13 mouse cellular contexts compared by ENCODE assay signal in genomic region chr9:44175957-44176356, GRCm38 (mm10). TPM values are rescaled to one million over a fixed set of nuclear protein-coding genes. Genes with fewer than 3 reads are reported as not detected.
DNase-seq lines count a peak whose midpoint lies in the region; ATAC-seq lines count a peak whose summit lies in the region.
"Had no signal": no experiment of that assay in that cellular context is flagged by ENCODE, and none has a peak within 500 bp of the region (broad histone marks: within the 10 kb centered on the region; RNA-seq: fewer than 3 reads in every experiment).

No protein-coding gene starts in this region.

- no peak for DNase-seq in heart, postnatal 14 days
- DNase-seq in left cerebral cortex, postnatal 25 days (ENCODE audit: low spot score in 2 of 2) = no peak
- no peak for DNase-seq in cerebellum, adult 8-10 months
- DNase-seq: adrenal gland, postnatal 25 days; thymus, adult 2 months had no signal

- intact Hi-C loops in heart, postnatal 14 days (cut with DNase I) = no loop called here
- intact Hi-C loops in left cerebral cortex, postnatal 25 days (cut with DNase I) = no loop called here

- ATAC-seq in heart, embryonic 12.5 days (ENCODE audit: insufficient number of reproducible peaks, low FRiP score) = no peak
- no peak for ATAC-seq in megakaryocyte, adult 5-6 weeks (ENCODE audit: poor library complexity, severe bottlenecking)
- ATAC-seq in intestine, embryonic 15.5 days = peak; percentile 23; the same call in 1 of the 2 replicates
- no peak for ATAC-seq in stomach, embryonic 16.5 days (ENCODE audit: insufficient read depth, low FRiP score)
- ATAC-seq: forebrain, embryonic 14.5 days had no signal

- H3K36me3 ChIP-seq in heart, embryonic 12.5 days = peaks cover 40% of the 10 kb centered on the region
- peaks cover 65% of the 10 kb centered on the region for H3K36me3 ChIP-seq in megakaryocyte, embryonic 14.5 days (replicated peaks; ENCODE audit: low read length)
- H3K36me3 ChIP-seq in intestine, embryonic 15.5 days = peaks cover 14% of the 10 kb centered on the region; the same call in 1 of the 2 replicates
- H3K36me3 ChIP-seq in stomach, embryonic 16.5 days (ENCODE audit: control insufficient read depth, insufficient read depth, low read length) = peaks cover 7% of the 10 kb centered on the region

- no peaks in the 10 kb centered on the region for H3K9me3 ChIP-seq in heart, embryonic 12.5 days (replicated peaks)
- H3K9me3 ChIP-seq in megakaryocyte, embryonic 14.5 days = no peaks in the 10 kb centered on the region
- no peaks in the 10 kb centered on the region for H3K9me3 ChIP-seq in intestine, embryonic 15.5 days
- 0 out of 2 replicates have a peak, but pooled peaks cover 5% of the 10 kb centered on the region for H3K9me3 ChIP-seq in stomach, embryonic 16.5 days (replicated peaks; ENCODE audit: control insufficient read depth, low read length)
- H3K9me3 ChIP-seq: hindbrain, embryonic 15.5 days had no signal

- peak overlapping the region; percentile 57 for H3K4me2 ChIP-seq in heart, embryonic 12.5 days
- H3K4me2 ChIP-seq in intestine, embryonic 15.5 days (replicated peaks) = peak overlapping the region; percentile 39
- H3K4me2 ChIP-seq in stomach, embryonic 16.5 days (ENCODE audit: low read depth, low read length) = no peak overlapping the region
- H3K4me2 ChIP-seq: hindbrain, embryonic 15.5 days had no signal

- 58% methylated on average over 1 of the region's 1 CpGs for WGBS in heart, embryonic 12.5 days
- 66% methylated on average over 1 of the region's 1 CpGs for WGBS in intestine, embryonic 15.5 days
- WGBS in stomach, embryonic 16.5 days = 51% methylated on average over 1 of the region's 1 CpGs

- H3K27ac ChIP-seq in heart, embryonic 12.5 days (ENCODE audit: poor library complexity, severe bottlenecking) = peak overlapping the region; percentile 87
- H3K27ac ChIP-seq in intestine, embryonic 15.5 days = peak overlapping the region; percentile 68
- H3K27ac ChIP-seq in stomach, embryonic 16.5 days (ENCODE audit: low read length) = peak overlapping the region; percentile 25; the same call in 1 of the 2 replicates
- H3K27ac ChIP-seq: hindbrain, embryonic 15.5 days; limb, embryonic 10.5 days had no signal

- no peak overlapping the region for H3K4me3 ChIP-seq in heart, embryonic 12.5 days
- peak overlapping the region; percentile 83 for H3K4me3 ChIP-seq in megakaryocyte, embryonic 14.5 days (replicated peaks)
- no peak overlapping the region for H3K4me3 ChIP-seq in intestine, embryonic 15.5 days (replicated peaks)
- H3K4me3 ChIP-seq in stomach, embryonic 16.5 days (replicated peaks; ENCODE audit: low read length) = no peak overlapping the region
- H3K4me3 ChIP-seq: hindbrain, embryonic 15.5 days; limb, embryonic 10.5 days had no signal

- H3K4me1 ChIP-seq in heart, embryonic 12.5 days (replicated peaks) = peaks cover 36% of the 10 kb centered on the region
- peaks cover 80% of the 10 kb centered on the region for H3K4me1 ChIP-seq in megakaryocyte, embryonic 14.5 days
- peaks cover 10% of the 10 kb centered on the region; the same call in 1 of the 2 replicates for H3K4me1 ChIP-seq in intestine, embryonic 15.5 days (replicated peaks)
- H3K4me1 ChIP-seq in stomach, embryonic 16.5 days (ENCODE audit: control insufficient read depth, insufficient read depth, low read length) = peaks cover 3% of the 10 kb centered on the region; the same call in 1 of the 2 replicates
- H3K4me1 ChIP-seq: hindbrain, embryonic 15.5 days; limb, embryonic 10.5 days had no signal

- no peak overlapping the region for H3K9ac ChIP-seq in heart, embryonic 12.5 days
- H3K9ac ChIP-seq in intestine, embryonic 15.5 days = no peak overlapping the region
- H3K9ac ChIP-seq in stomach, embryonic 16.5 days (ENCODE audit: low read length) = no peak overlapping the region
- H3K9ac ChIP-seq: hindbrain, embryonic 15.5 days had no signal

- H3K27me3 ChIP-seq in heart, embryonic 12.5 days (replicated peaks) = no peaks in the 10 kb centered on the region
- H3K27me3 ChIP-seq in megakaryocyte, embryonic 14.5 days (replicated peaks) = no peaks in the 10 kb centered on the region
- H3K27me3 ChIP-seq in intestine, embryonic 15.5 days (replicated peaks) = no peaks in the 10 kb centered on the region
- no peaks in the 10 kb centered on the region for H3K27me3 ChIP-seq in stomach, embryonic 16.5 days (ENCODE audit: control insufficient read depth, insufficient read depth, low read length)
- H3K27me3 ChIP-seq: hindbrain, embryonic 15.5 days had no signal

RNA-seq across cellular contexts. Expression of gene Mcam, which starts 41.7 kb away (rescaled TPM):
- 129 and 130 TPM in 2 replicates for polyA plus RNA-seq in heart, embryonic 12.5 days (2016; fragmentation: Nextera tagmentation; extraction: Ambion mirVana)
- total RNA-seq in heart, postnatal 14 days (2021) = 10 to 100 TPM; 81.2 to 82.3 TPM
- not detected in 2 replicates for polyA plus RNA-seq in megakaryocyte, embryonic 14.5 days (2012; ENCODE audit: insufficient read depth, low replicate concordance)
- 1.6 TPM in 2 replicates for total RNA-seq in megakaryocyte, adult 5-6 weeks (2015)
- total RNA-seq in megakaryocyte, adult 5-6 weeks (2017) = 3.2 and 5.8 TPM in 2 replicates
- polyA plus RNA-seq in intestine, embryonic 15.5 days (2015; fragmentation: Nextera tagmentation; extraction: Ambion mirVana) = 40.0 and 43.5 TPM in 2 replicates
- 53.6 and 56.9 TPM in 2 replicates for polyA plus RNA-seq in stomach, embryonic 16.5 days (2015; fragmentation: Nextera tagmentation; extraction: Ambion mirVana)
- 10 to 100 TPM; 13.2 to 14.8 TPM for total RNA-seq in left cerebral cortex, postnatal 25 days (2021)

RNA-seq across cellular contexts. Expression of gene Cbl, which starts 57.9 kb away (rescaled TPM):
- polyA plus RNA-seq in heart, embryonic 12.5 days (2016; fragmentation: Nextera tagmentation; extraction: Ambion mirVana) = 18.3 and 20.0 TPM in 2 replicates
- 10 to 100 TPM; 26.4 to 31.2 TPM for total RNA-seq in heart, postnatal 14 days (2021)
- polyA plus RNA-seq in megakaryocyte, embryonic 14.5 days (2012; ENCODE audit: insufficient read depth, low replicate concordance) = 2.4 and 3.9 TPM in 2 replicates
- total RNA-seq in megakaryocyte, adult 5-6 weeks (2015) = 179 and 180 TPM in 2 replicates
- 45.3 and 70.2 TPM in 2 replicates for total RNA-seq in megakaryocyte, adult 5-6 weeks (2017)
- polyA plus RNA-seq in intestine, embryonic 15.5 days (2015; fragmentation: Nextera tagmentation; extraction: Ambion mirVana) = 13.2 and 14.8 TPM in 2 replicates
- 12.5 and 14.0 TPM in 2 replicates for polyA plus RNA-seq in stomach, embryonic 16.5 days (2015; fragmentation: Nextera tagmentation; extraction: Ambion mirVana)
- total RNA-seq in left cerebral cortex, postnatal 25 days (2021) = 10 to 100 TPM; 53.4 to 54.2 TPM

Comparison
In these comparisons a context has a peak if more than half of its experiments do, and no peak if none do; other contexts are left out.
1. H3K27ac ChIP-seq: peak in every context shown above with its lines; median percentile 87 in heart, embryonic 12.5 days; 68 in intestine, embryonic 15.5 days; 25 in stomach, embryonic 16.5 days.
2. RNA of gene Mcam, which starts 41.7 kb away (polyA plus RNA-seq): 129 to 130 TPM in heart, embryonic 12.5 days, 53.6 to 56.9 TPM in stomach, embryonic 16.5 days and 40.0 to 43.5 TPM in intestine, embryonic 15.5 days; not detected in megakaryocyte, embryonic 14.5 days; every median in the first group is over 10 times any median in the second.